Mouse (Mus musculus) ES-Bruce4 (cell line): ENCODE results near the gene Dgka.

Experiments
- CTCF ChIP-seq: IDR thresholded peaks from one replicate; pipeline ENCODE4 v1.8.1; 2011; ENCODE audit warnings: low read depth, low read length
- EP300 ChIP-seq: IDR thresholded peaks from 2 replicates; pipeline ENCODE4 v1.6.1; 2011; ENCODE audit warnings: low read depth, low read length; ENCODE audit not compliant: insufficient read depth
- POLR2A ChIP-seq: IDR thresholded peaks from one replicate; pipeline ENCODE4 v1.8.1; 2011; ENCODE audit warnings: low read length; ENCODE audit not compliant: insufficient read depth

DNA sequence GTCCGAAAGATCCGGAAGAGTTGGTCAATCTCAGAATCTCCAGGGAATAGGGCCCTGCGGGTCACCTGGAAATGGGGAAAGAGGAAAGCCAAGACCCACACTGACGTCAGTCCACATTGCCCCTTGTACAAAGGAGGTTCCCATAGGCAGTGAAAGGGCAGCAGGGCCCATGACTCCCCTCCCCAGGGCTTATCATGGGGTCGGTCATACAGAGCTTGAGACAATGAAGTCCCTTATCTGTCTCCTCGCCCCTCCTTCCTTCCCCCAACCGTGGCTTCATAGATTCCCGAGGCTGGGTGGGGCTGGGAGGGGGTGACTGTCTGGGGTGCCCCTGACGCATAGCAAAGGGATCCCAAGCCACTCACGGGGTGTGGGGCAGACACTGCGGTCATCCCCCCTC lies 45.0 kb downstream of the Dgka start:
- no peak for TF ChIP-seq CTCF
- no peak for TF ChIP-seq POLR2A
- no peak for TF ChIP-seq EP300
